Mouse (Mus musculus) 3T3-L1 (cell line): ENCODE data around the gene Olfr1378.
A peak's percentile ranks its signal among the peaks of the same experiment; 100 is the strongest.

Source experiments
- DNase-seq: peaks from one replicate; pipeline ENCODE4 v3.0.0-alpha.2; 2015; ENCODE audit warnings: low read depth, low spot score

The Olfr1378 gene

DNA sequence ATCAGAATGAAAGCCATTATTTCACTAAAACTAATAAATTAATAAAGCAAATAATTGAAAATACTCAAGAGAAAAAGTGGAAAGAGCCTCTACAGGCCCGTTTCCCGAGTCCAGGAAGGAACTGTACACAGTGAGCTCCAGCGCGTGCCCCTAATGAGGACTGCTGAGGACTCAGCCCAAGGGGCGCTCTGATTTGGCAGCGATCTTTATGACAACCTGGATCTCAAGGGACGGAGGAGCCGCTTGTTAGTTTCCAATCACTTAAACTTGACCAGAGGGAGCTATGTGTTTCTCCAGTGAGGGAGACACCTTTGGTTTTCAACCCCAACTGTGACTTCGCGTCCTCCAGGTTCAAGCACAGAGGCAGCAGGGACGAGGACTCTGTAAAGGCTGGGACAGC is at the start of gene Olfr1378:
Gene Olfr1378 (plus strand): TSS at position 301 of the 400 bp plus-strand sequence.
- DNase-seq: no peak

DNA sequence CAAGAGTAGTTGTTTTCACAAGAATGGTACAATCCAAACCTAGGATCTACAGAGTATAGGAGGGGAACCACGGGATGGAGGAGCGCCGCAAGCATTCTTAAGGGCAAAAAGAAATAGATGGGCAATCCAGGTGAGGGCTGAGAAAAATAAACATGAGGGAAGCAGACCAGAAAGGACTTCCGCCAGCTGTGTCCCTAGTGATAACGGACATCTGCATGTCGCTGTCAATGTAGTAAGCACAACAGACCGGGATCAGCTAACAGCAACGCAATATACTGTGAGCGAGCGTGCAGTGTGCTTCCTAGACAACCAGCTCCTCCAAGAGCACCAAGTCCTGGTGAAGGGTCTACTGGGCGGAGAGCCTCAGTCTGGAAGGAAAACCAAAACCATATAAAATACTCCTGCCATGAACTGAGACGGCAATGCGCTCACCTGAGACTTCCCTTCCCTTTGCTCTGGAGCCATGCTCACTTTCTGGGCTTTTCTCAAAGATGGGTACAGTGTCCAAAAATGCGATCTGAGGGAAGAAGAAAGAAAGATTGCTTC is 35.8 kb upstream of the Olfr1378 start:
- DNase-seq: no peak

DNA sequence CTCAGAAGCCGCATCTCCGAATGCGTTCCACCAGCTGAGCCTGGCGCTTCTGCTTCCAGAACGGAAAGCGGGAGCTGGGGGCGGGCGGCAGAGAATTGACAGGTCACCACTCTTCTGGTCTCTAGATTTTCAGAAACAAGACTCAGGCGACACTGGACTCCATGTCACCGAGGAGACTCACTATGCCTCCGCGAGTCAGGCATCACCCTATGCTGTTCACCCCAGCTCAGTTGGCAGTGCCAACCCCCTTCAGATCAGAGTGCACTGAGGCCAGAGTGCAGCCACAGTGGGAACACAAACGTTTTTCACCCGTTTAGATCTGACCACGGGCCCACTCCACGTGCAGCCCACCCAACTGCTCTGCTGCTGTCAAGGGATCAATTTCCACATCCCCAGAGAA is 35.3 kb upstream of the Olfr1378 start:
- DNase-seq: no peak

DNA sequence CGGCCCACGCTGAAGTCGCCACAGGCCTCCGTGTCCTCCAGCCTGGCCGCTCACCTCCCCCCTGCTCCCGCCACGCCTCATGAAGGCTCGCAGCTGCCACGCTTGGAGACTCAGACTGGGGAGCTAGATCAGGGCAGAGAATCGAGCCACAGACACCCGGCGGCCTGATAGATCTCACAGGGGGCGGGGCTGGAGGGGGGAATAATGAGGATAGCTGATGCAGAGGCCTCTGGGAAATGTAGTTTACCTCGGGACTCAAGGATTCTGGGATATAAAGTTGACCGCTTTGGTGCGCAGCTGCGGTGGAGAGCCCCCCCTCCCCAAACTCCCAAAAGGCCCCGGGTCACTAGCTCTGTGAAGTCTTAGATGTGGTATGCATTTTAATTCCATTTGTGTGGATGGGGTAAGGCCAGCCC is 34.9 kb upstream of the Olfr1378 start, which contains the start of gene Zfp354b:
Gene Zfp354b (minus strand): TSS at position 183 of the 416 bp plus-strand sequence.
- peak; percentile 62 for DNase-seq

GRCm38 (mm10) chr11:50932040-50932439 is 34.3 kb upstream of the Olfr1378 start:
- DNase-seq: no peak

DNA sequence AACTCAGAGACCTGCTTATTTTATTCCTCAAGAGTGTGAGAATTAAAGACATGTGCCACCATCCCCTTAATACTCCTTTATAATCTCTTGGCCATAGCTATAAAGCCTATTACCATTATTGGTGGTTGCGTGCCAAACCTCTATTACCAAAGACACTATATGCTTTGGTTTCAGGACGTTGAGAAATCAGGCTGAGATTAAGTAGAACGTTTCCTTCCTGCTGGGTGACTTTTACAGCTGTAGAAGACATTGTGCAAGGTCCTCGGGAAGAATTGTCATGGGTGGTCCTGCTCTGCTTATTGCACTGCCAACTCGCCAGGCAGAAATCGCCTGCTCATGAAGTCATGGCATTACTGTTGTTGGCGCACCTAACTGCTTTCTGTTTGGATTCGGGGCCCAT is 27.9 kb upstream of the Olfr1378 start:
- DNase-seq: no peak

GRCm38 (mm10) chr11:50939621-50940366 is 26.5 kb upstream of the Olfr1378 start:
- DNase-seq: peak; percentile 80

- DNase-seq: no peak
Measured at GRCm38 (mm10) chr11:50942386-50942785, 23.9 kb upstream of the Olfr1378 start.

DNA sequence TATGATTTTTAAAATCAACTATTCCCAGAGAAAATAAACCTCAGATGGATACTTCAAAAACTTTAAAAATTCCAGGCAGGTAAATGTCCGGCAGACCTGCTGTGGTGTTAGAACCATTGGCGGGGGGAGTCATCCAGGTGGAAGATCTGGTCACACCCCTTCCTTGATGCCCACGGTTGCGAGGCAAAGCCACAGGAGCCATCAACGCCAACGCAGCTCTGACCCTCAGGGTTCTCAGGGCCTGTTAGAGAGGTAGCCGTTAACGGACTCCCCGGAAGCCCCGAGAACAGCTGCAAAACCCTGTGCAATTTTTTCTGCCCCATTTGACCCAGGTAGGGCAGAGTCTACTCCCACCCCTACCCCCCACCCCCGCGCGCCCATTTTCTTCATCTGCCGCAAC is 22.8 kb upstream of the Olfr1378 start, which contains the start of gene 4933414I15Rik:
Gene 4933414I15Rik (minus strand): TSS at position 260 of the 400 bp plus-strand sequence.
- DNase-seq: no peak

- peak; percentile 12 for DNase-seq
Measured at GRCm38 (mm10) chr11:50952290-50952689, 14.0 kb upstream of the Olfr1378 start.

DNA sequence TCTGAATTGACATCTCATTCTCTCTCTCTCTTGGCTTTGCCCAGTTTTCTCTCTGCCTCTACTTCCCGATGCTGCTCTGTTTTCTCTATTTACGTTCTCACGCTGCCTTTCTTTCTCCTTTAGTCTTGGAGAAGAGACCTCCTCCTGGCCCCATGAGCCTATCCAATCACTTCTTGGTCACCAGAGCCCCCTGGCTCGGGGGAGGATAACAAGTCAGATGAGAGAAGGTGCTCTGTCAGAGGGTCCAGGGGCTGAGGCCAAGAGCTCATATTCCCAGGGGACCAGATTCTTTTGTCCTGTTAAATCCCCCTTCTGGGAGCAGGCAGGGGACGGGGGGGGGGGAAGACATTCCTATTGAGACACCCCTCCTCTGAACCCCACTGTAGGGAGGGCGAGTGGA is 12.7 kb upstream of the Olfr1378 start, which contains the start of gene Prop1:
Gene Prop1 (minus strand): TSS at position 101 of the 400 bp plus-strand sequence.
- no peak for DNase-seq

DNA sequence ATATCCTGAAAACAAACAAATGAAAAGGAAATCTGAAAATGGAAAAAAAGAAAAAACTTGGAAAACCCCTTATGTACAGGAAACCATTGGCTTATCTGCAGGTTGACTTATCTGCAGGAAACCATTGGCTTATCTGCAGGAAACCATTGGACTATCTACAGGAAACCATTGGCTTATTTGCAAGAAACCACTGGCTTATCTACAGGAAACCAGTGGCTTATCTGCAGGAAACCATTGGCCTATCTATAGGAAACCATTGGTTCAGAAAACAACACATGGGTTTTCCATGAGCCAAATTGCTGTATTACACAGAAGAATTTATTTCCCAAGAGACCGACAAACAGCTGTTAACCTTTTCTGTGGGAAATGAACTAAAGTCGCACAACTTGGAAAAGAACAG is 1.4 kb upstream of the Olfr1378 start:
- DNase-seq: no peak

- peak; percentile 3 for DNase-seq
Measured at GRCm38 (mm10) chr11:50977216-50977615, 10.9 kb downstream of the Olfr1378 start.

- DNase-seq: no peak
Measured at GRCm38 (mm10) chr11:50981667-50982066, 15.3 kb downstream of the Olfr1378 start, which contains the start of gene Olfr1377. Gene Olfr1377 (plus strand): TSS chr11:50981967.

GRCm38 (mm10) chr11:51003296-51003695 is 37.0 kb downstream of the Olfr1378 start, which contains the start of gene Olfr51:
Gene Olfr51 (plus strand): TSS chr11:51003596.
- DNase-seq: no peak

GRCm38 (mm10) chr11:51011821-51012220 is 45.5 kb downstream of the Olfr1378 start:
- no peak for DNase-seq

DNA sequence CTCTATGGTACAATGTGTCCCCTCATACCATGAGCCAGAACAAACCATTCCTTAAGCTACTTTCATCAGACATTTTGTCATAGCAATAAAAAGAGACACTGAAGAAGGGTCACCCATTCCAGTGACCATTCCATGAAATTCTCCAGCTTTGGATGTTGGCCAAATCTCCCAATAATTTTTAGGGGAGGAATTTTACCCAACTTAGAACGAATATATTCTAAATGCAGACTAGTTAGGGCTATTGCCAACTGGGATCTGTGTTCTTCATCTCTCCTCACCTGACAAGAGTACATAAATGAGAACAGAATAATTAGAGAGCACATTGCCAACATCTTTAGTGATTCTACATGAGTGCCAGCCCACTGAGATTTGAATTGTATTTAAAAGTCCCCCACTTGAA is 47.6 kb downstream of the Olfr1378 start, which contains the start of gene Olfr54:
Gene Olfr54 (plus strand): TSS at position 301 of the 400 bp plus-strand sequence.
- no peak for DNase-seq

DNA sequence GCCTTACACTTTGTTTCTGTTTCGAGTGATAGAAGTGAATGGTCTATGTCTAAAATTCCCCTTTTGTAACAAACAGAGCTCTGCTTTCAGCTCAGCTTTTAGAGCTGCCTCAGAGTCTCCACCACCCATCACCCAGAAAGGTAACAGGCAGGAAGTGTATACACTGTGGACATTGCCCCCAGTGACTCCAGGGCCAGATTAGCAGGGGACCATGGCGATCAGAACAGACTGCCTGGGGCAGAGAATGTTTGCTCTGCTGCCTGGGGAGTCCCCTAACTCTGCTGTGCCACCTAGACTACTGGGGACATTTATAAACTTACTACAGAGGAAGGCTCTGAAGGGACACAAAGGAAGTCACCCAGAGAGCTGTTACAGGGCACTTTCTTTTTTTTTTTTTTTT is 50.0 kb downstream of the Olfr1378 start:
- DNase-seq: no peak
